8 mouse cellular contexts compared by ENCODE assay signal in the genomic region with DNA sequence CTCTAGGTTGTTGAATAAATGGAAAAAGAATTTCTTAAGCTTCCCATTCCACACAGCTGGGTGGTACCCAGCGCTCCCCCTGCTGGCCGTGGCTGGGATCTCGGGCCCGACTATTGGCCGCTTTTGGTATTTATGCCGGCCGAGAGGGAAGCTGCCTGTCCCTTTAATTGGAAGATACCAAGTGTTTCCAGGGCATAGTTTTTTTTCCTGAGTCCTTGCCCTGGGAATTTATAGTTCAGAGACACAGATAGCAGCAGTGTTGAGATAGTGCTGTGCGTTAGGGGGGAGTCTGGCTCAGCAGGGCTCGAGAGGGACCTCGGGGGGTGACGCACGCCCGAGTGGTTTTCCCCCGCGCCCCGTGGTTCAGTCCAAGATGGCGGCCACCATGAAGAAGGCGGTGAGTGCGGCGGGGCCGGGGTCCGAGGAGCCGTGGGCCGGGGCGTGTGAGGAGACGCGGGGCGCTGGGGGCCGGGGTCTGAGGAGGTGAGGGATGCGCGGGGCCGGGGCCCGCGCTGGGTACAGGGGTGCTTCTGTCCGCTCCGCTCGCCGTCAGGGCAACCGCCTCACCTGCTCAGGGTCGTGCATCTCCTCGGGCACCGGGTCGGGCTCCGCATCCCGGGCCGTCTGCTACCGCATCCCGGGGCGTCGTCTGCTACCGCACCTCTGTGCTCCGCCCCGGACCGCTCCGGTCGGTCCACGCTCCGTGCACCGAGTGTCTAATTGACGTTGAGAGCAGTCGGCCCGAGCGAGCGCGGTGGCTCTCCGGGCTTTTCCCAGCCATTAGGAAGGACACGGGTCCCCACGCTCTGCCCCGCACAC. TPM values are rescaled to one million over a fixed set of nuclear protein-coding genes. Genes with fewer than 3 reads are reported as not detected.
DNase-seq lines count a peak whose midpoint lies in the region; ATAC-seq lines count a peak whose summit lies in the region.

No protein-coding gene starts in this region.

- peak overlapping the region; percentile 93 for H3K4me3 ChIP-seq in hindbrain, embryonic 14.5 days (replicated peaks; ENCODE audit: low read length)

- peaks cover 30% of the 10 kb centered on the region for H3K4me1 ChIP-seq in hindbrain, embryonic 14.5 days (replicated peaks; ENCODE audit: control insufficient read depth, insufficient read depth, low read length)

- H3K36me3 ChIP-seq in hindbrain, embryonic 14.5 days (replicated peaks; ENCODE audit: control insufficient read depth, insufficient read depth) = peaks cover 8% of the 10 kb centered on the region

- DNase-seq in NIH3T3 (ENCODE audit: low read depth) = peak; percentile 97
- DNase-seq in cerebellum, postnatal 10 days = peak; percentile 96 to 98
- DNase-seq in frontal cortex, postnatal 14 days (ENCODE audit: low spot score in 2 of 2) = peak; percentile 78 to 91
- peak; percentile 92 for DNase-seq in hindbrain, embryonic 14.5 days (ENCODE audit: low spot score)
- DNase-seq in layer of hippocampus, postnatal 36 days = peak; percentile 88 to 89
- DNase-seq in lung, postnatal 36 days = peak; percentile 94
- peak; percentile 94 for DNase-seq in retina, postnatal 1 day
- DNase-seq in urinary bladder, adult 18-20 months (ENCODE audit: low spot score in 2 of 2) = peak; percentile 81

- peak overlapping the region; percentile 97 for H3K9ac ChIP-seq in hindbrain, embryonic 14.5 days

- peak overlapping the region; percentile 81 for H3K4me2 ChIP-seq in hindbrain, embryonic 14.5 days (replicated peaks)

- H3K27ac ChIP-seq in hindbrain, embryonic 14.5 days = peak overlapping the region; percentile 80

- H3K9me3 ChIP-seq in hindbrain, embryonic 14.5 days (ENCODE audit: control insufficient read depth, low read length) = no peaks in the 10 kb centered on the region

- under 1% methylated on average over 60 of the region's 69 CpGs for WGBS in hindbrain, embryonic 14.5 days

- peak; percentile 68 for ATAC-seq in hindbrain, embryonic 14.5 days (ENCODE audit: low FRiP score)

- no peaks in the 10 kb centered on the region for H3K27me3 ChIP-seq in hindbrain, embryonic 14.5 days (ENCODE audit: control insufficient read depth, insufficient read depth, low read length)

RNA-seq across cellular contexts. Expression of a gene that starts 14.3 kb away (rescaled TPM):
- 0.05 TPM in 2 replicates for polyA plus RNA-seq in hindbrain, embryonic 14.5 days (2014; fragmentation: Nextera tagmentation; extraction: Ambion mirVana)
- total RNA-seq in layer of hippocampus, postnatal 36 days (2021) = not detected

RNA-seq across cellular contexts. Expression of a gene that starts 15.1 kb away (rescaled TPM):
- polyA plus RNA-seq in hindbrain, embryonic 14.5 days (2014; fragmentation: Nextera tagmentation; extraction: Ambion mirVana) = 148 and 156 TPM in 2 replicates
- 10 to 100 TPM; 31.0 to 31.7 TPM for total RNA-seq in layer of hippocampus, postnatal 36 days (2021)

Comparison
In these comparisons a context has a peak if more than half of its experiments do, and no peak if none do; other contexts are left out.
1. Peak in every context shown above with its lines: DNase-seq, ATAC-seq, H3K4me3 ChIP-seq and H3K27ac ChIP-seq.